Mouse (Mus musculus): Measurements from ENCODE around the gene Hagh.

DNA sequence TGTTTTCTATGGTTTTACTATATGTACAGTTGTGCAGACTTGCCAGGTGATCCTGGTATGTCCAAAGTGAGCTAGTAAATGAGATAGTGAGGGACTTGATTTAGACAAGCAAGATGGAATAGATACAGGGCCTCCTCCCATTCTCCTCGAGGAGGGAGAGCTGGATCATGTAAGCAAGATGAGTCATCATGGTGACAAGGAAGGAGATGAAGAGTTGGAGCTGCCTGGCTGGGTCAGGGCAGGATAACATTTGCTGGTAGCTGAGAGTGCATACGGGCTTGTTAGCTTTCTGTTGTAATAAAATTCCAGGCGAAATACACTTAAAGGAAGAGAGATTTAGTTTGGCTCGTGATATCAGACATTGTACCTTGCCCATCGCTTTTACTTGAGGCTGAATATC lies 398 bp downstream of the Hagh start:
- no peak for TF ChIP-seq POLR2A (IDR thresholded peaks at IDR 0.05; ENCODE audit: borderline replicate concordance, control insufficient read depth, low read depth, low read length)
- no peak for TF ChIP-seq CTCF (IDR thresholded peaks at IDR 0.05; ENCODE audit: control insufficient read depth, insufficient read depth, low read length)

Data from bone marrow, adult 2 months (tissue).